Mouse (Mus musculus) midbrain, embryonic 16.5 days (tissue): ENCODE data around the gene Myh7. TPM values are rescaled to one million over a fixed set of nuclear protein-coding genes. Genes with fewer than 3 reads are reported as not detected.

Experiments
- ATAC-seq: fragments of 200-750 bp; cut with Nextera tagmentation; 2 replicates; pipeline ENCODE4 v1.8.0; 2017; ENCODE audit warnings: moderate TSS enrichment
- H3K27ac ChIP-seq: fragments of 300-500 bp; sonication (generic); 2 replicates; pipeline ENCODE4 v1.5.1; 2014; ENCODE audit warnings: mild to moderate bottlenecking, low read length, mixed read lengths
- H3K27me3 ChIP-seq: fragments of 300-500 bp; sonication (generic); 2 replicates; pipeline ENCODE4 v1.6.1; 2014; ENCODE audit warnings: low read depth, low read length, mixed read lengths; ENCODE audit not compliant: control insufficient read depth, insufficient read depth
- H3K36me3 ChIP-seq: fragments of 300-500 bp; sonication (generic); 2 replicates; pipeline ENCODE4 v1.6.1; 2014; ENCODE audit warnings: mild to moderate bottlenecking, low read length, moderate library complexity, mixed read lengths; ENCODE audit not compliant: control insufficient read depth, insufficient read depth
- H3K4me1 ChIP-seq: fragments of 300-500 bp; sonication (generic); 2 replicates; pipeline ENCODE4 v1.6.1; 2014; ENCODE audit warnings: mild to moderate bottlenecking, low read length, mixed read lengths; ENCODE audit not compliant: control insufficient read depth, insufficient read depth
- H3K4me2 ChIP-seq: fragments of 300-500 bp; sonication (generic); 2 replicates; pipeline ENCODE4 v1.6.1; 2014; ENCODE audit warnings: mild to moderate bottlenecking, low read length, mixed read lengths
- H3K4me3 ChIP-seq: fragments of 300-500 bp; sonication (generic); 2 replicates; pipeline ENCODE4 v1.5.1; 2014; ENCODE audit warnings: low read depth, mild to moderate bottlenecking, low read length, moderate library complexity, mixed read lengths
- H3K9ac ChIP-seq: fragments of 300-500 bp; sonication (generic); 2 replicates; pipeline ENCODE4 v1.6.1; 2014; ENCODE audit warnings: low read depth, low read length, mixed read lengths
- H3K9me3 ChIP-seq: fragments of 300-500 bp; sonication (generic); replicated peaks from 2 replicates; pipeline ENCODE4 v1.6.1; 2014; ENCODE audit warnings: mild to moderate bottlenecking, low read length, mixed read lengths; ENCODE audit not compliant: control insufficient read depth, poor library complexity, severe bottlenecking
- WGBS: fragments of 180-500 bp; shearing (Covaris S2); extraction: QIAGEN DNeasy Blood & Tissue Kit; methylation state at CpG from one replicate; pipeline ENCODE4 v1.1.7; 2014; 5-methylcytosine and 5-hydroxymethylcytosine counted together
- microRNA counts: library from miRNA; unstranded; fragments of <30 nt; microRNA quantifications from one replicate; lab custom pipeline; 2016
- microRNA-seq: library from miRNA; unstranded; fragments of <30 nt; microRNA quantifications from one replicate; pipeline ENCODE4, GENCODE M21; 2017
- polyA plus RNA-seq: library from polyadenylated mRNA; unstranded; fragments of >200 nt; fragmentation: Nextera tagmentation; extraction: Ambion mirVana; gene quantifications from 2 replicates; pipeline ENCODE4 v1.2.1, GENCODE M21; 2015

The Myh7 gene
- polyA plus RNA-seq, 1 experiment from 2014 or later, result 7.7 TPM

GRCm38 (mm10) chr14:54926401-54927158 lies 67.8 kb downstream of the Myh7 start:
- peak; percentile 63 for ATAC-seq
- H3K4me3 ChIP-seq, result peak overlapping the region; percentile 54
- H3K9ac ChIP-seq, result peak overlapping the region; percentile 79
- H3K27me3 ChIP-seq, result no peaks in the 10 kb centered on the region
- H3K27ac ChIP-seq, result peak overlapping the region; percentile 87
- H3K36me3 ChIP-seq, result no peaks in the 10 kb centered on the region
- peak overlapping the region; percentile 95 for H3K4me2 ChIP-seq
- H3K4me1 ChIP-seq, result peaks cover 26% of the 10 kb centered on the region
- WGBS, result under 1% methylated on average over 34 of the region's 58 CpGs
- H3K9me3 ChIP-seq, result no peaks in the 10 kb centered on the region

DNA sequence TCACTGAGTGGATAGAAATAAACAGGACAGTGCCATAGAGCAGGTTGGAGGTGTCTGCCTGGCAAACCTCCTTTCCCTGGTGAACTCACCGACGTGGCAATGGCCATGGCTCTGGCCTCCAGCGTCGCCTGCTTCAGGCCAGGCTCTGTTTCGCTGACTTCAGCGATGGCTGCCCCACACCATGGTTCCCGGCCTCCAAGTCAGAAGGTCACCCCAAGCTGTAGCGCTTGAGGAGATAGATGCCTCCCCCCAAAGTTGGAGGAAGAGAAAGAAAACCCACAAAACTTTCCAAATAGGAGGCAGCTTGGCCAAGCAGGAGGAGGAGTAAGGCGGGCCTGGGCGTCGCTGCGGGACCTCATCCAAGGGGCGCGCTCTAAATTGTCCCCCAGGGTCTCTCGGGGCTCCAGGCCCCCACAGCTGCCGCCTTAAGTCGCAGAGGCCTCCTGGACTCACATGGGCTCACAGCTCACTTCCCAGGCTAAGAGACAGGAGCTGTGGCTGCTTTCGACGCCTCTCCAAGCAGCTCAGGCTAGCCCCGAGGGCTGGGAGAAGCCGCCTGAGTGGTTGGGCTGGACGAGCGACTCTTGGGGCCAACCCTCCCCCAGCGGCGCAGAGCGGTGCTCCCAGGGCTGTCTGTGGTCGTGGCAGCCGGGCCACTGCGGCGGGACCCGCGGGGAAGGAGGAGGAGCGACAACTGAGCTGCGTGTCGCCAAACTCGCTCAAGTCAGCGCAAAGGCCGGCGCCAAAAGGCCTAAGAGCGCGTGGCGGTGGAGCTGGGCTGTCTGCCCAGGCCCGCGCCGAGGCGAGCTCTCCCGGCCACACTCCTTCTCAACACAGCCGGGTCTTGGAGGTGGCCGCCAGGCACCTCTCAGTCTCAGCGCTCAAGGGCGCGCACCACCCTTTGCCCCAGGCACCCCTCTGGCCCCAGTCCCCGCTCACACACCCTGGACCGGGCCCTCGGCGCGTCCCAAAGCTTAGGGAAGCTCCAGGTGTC lies 68.8 kb downstream of the Myh7 start, which contains the start of gene Efs:
TSS of gene Efs (minus strand) at position 778 of the 994 bp plus-strand sequence.
- H3K4me2 ChIP-seq, result peak within 1 kb of the TSS; percentile 95
- peak within 1 kb of the TSS; percentile 87 for H3K27ac ChIP-seq
- peak within 1 kb of the TSS; percentile 54 for H3K4me3 ChIP-seq
- H3K9ac ChIP-seq, result peak within 1 kb of the TSS; percentile 79
- H3K9me3 ChIP-seq, result no peaks in the 10 kb centered on the region
- H3K4me1 ChIP-seq, result peaks cover 24% of the 10 kb centered on the region
- peak; percentile 68 for ATAC-seq
- peaks cover under 1% of the 10 kb centered on the region; the same call in 1 of the 2 replicates for H3K36me3 ChIP-seq
- 2% methylated on average over 57 of the region's 57 CpGs for WGBS
- H3K27me3 ChIP-seq, result no peaks in the 10 kb centered on the region

DNA sequence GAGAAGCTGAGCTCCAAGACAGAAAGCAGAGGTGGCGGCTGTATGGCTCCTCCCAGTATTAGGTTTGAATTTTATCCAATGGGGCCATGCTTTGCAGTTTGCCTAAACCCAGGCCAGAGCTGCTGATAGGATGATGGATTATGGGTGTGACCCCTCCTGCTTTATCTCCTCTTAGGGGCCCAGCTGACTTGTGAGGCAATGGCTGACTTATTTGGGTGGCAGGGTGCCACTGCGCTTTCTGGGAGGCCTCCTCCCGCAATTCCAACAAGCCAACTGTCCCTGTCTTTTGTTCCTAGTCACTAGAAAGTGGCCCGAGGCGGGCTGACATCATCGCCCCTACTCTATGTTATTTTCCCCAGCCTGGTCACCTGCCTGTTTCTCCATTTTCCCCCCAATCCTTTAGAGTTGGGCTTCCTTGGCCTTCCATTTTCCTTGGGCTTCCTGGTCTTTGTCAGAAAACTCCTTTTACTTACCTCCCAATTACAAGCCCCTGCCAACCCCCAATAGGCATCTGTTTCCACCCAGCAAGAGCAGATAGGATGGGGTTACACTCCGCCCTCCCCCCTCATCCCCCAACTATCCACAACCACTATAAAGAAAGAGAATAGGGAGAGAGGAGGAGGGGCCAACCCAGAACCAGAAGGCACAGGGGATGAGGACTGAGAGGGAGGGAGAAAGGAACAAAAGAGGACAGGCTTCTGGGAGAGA lies 69.6 kb downstream of the Myh7 start:
- peaks cover 5% of the 10 kb centered on the region for H3K36me3 ChIP-seq
- peak overlapping the region; percentile 87 for H3K27ac ChIP-seq
- no peaks in the 10 kb centered on the region for H3K27me3 ChIP-seq
- H3K4me2 ChIP-seq, result peak overlapping the region; percentile 95
- H3K4me3 ChIP-seq, result peak overlapping the region; percentile 54
- H3K9ac ChIP-seq, result peak overlapping the region; percentile 12; the same call in 1 of the 2 replicates
- no peaks in the 10 kb centered on the region for H3K9me3 ChIP-seq
- peaks cover 20% of the 10 kb centered on the region for H3K4me1 ChIP-seq
- ATAC-seq, result peak; percentile 47
- 18% methylated on average over 7 of the region's 7 CpGs for WGBS

MicroRNAs within 50 kb of the gene (microRNA counts, 519-probe panel; counts per million panel counts)
- microRNA mmu-miR-208a (lab: Ali Mortazavi, UCI) (2,248 counts per million, percentile 65 among the panel's probes with 10 or more counts), microRNA mmu-miR-208b (lab: Ali Mortazavi, UCI) (1,605 counts per million, percentile 31 among the panel's probes with 10 or more counts)

Small RNA genes lying within 50 kb of the gene (microRNA-seq; reads per million reads assigned to microRNA genes)
- gene Mir208a (1.6 reads per million), gene Mir208b (17.8 reads per million, percentile 36 among the genes with 10 or more reads in this experiment)

Other genes starting within 250 kb of the Myh7 start
- gene Slc7a8, start 212.7 kb downstream of the Myh7 start, polyA plus RNA-seq, result 8.8 and 12.0 TPM in 2 replicates
- gene Rnf212b, start 180.5 kb downstream of the Myh7 start, polyA plus RNA-seq, result not detected in 2 replicates
- 13.2 and 14.5 TPM in 2 replicates for gene Homez, start 123.7 kb downstream of the Myh7 start, polyA plus RNA-seq
- gene Ppp1r3e, start 117.1 kb downstream of the Myh7 start, polyA plus RNA-seq, result 2.3 and 3.4 TPM in 2 replicates
- 3.9 and 4.1 TPM in 2 replicates for gene Bcl2l2, start 111.2 kb downstream of the Myh7 start, polyA plus RNA-seq
- not detected in 2 replicates for gene Gm20521, start 111.2 kb downstream of the Myh7 start, polyA plus RNA-seq
- 150 and 163 TPM in 2 replicates for gene Pabpn1, start 102.1 kb downstream of the Myh7 start, polyA plus RNA-seq
- 219 and 245 TPM in 2 replicates for gene Slc22a17, start 81.5 kb downstream of the Myh7 start, polyA plus RNA-seq
- 11.7 and 12.9 TPM in 2 replicates for gene Efs, start 68.5 kb downstream of the Myh7 start, polyA plus RNA-seq
- gene Il25, start 61.9 kb downstream of the Myh7 start, polyA plus RNA-seq, result 0.46 and 0.51 TPM in 2 replicates
- 9.5 and 14.8 TPM in 2 replicates for gene Cmtm5, start 58.4 kb downstream of the Myh7 start, polyA plus RNA-seq
- gene Myh6, start 27.7 kb downstream of the Myh7 start, polyA plus RNA-seq, result 1.3 and 2.9 TPM in 2 replicates
- gene Gm17428, start 17.7 kb downstream of the Myh7 start, polyA plus RNA-seq, result not detected in 2 replicates
- 44.8 and 48.7 TPM in 2 replicates for gene Ngdn, start 20.8 kb upstream of the Myh7 start, polyA plus RNA-seq
- gene Zfhx2, start 97.7 kb upstream of the Myh7 start, polyA plus RNA-seq, result 25.9 and 34.6 TPM in 2 replicates
- gene Thtpa, start 100.2 kb upstream of the Myh7 start, polyA plus RNA-seq, result 37.0 and 38.6 TPM in 2 replicates
- 9.0 and 9.2 TPM in 2 replicates for gene Ap1g2, start 112.0 kb upstream of the Myh7 start, polyA plus RNA-seq
- gene Jph4, start 122.3 kb upstream of the Myh7 start, polyA plus RNA-seq, result 37.3 and 40.3 TPM in 2 replicates
- gene Dhrs2, start 227.4 kb upstream of the Myh7 start, polyA plus RNA-seq, result 0.26 and 0.57 TPM in 2 replicates